Mouse (Mus musculus) kidney, adult 11 months (tissue): ENCODE results near the gene Ankrd13a.

ENCODE experiments used
- DNase-seq: peaks from one replicate; pipeline ENCODE4 v3.0.0; 2022

Gene Ankrd13a

GRCm38 (mm10) chr5:114767185-114767584, 7.3 kb upstream of the Ankrd13a start:
- no peak for DNase-seq

GRCm38 (mm10) chr5:114769786-114770185, 4.7 kb upstream of the Ankrd13a start:
- no peak for DNase-seq

- DNase-seq = no peak
Observed at GRCm38 (mm10) chr5:114771796-114772195, 2.7 kb upstream of the Ankrd13a start.

- peak; percentile 32 for DNase-seq
Observed at GRCm38 (mm10) chr5:114772456-114773203, 1.8 kb upstream of the Ankrd13a start.

- DNase-seq = peak; percentile 95
Observed at GRCm38 (mm10) chr5:114773211-114773710, 1.2 kb upstream of the Ankrd13a start.

GRCm38 (mm10) chr5:114773780-114774179, 697 bp upstream of the Ankrd13a start:
- no peak for DNase-seq

- DNase-seq = no peak
Observed at GRCm38 (mm10) chr5:114775056-114775979, 841 bp downstream of the Ankrd13a start, which contains the start of gene Git2. Git2 (minus strand) TSS chr5:114775517.

- no peak for DNase-seq
Observed at GRCm38 (mm10) chr5:114776174-114776573, 1.7 kb downstream of the Ankrd13a start.

- no peak for DNase-seq
Observed at GRCm38 (mm10) chr5:114779956-114780489, 5.5 kb downstream of the Ankrd13a start.

GRCm38 (mm10) chr5:114780912-114781311, 6.4 kb downstream of the Ankrd13a start:
- DNase-seq = no peak

- DNase-seq = no peak
Observed at GRCm38 (mm10) chr5:114782991-114783390, 8.5 kb downstream of the Ankrd13a start.

GRCm38 (mm10) chr5:114783405-114784163, 9.1 kb downstream of the Ankrd13a start:
- DNase-seq = no peak

GRCm38 (mm10) chr5:114784622-114785165, 10.2 kb downstream of the Ankrd13a start:
- no peak for DNase-seq

GRCm38 (mm10) chr5:114785196-114785595, 10.7 kb downstream of the Ankrd13a start:
- DNase-seq = no peak

- no peak for DNase-seq
Observed at GRCm38 (mm10) chr5:114793317-114793716, 18.8 kb downstream of the Ankrd13a start.

GRCm38 (mm10) chr5:114794609-114795008, 20.1 kb downstream of the Ankrd13a start:
- DNase-seq = no peak

GRCm38 (mm10) chr5:114795231-114795630, 20.8 kb downstream of the Ankrd13a start:
- DNase-seq = no peak

- DNase-seq = no peak
Observed at GRCm38 (mm10) chr5:114795653-114796052, 21.2 kb downstream of the Ankrd13a start.

GRCm38 (mm10) chr5:114796299-114797012, 22.0 kb downstream of the Ankrd13a start:
- DNase-seq = no peak

- DNase-seq = no peak
Observed at GRCm38 (mm10) chr5:114797253-114797652, 22.8 kb downstream of the Ankrd13a start.

GRCm38 (mm10) chr5:114799848-114800247, 25.4 kb downstream of the Ankrd13a start:
- DNase-seq = no peak
